ENCODE assay signal across 10 mouse cellular contexts in genomic region chr9:67012470-67012869, GRCm38 (mm10). TPM values are rescaled to one million over a fixed set of nuclear protein-coding genes. Genes with fewer than 3 reads are reported as not detected.
DNase-seq lines count a peak whose midpoint lies in the region; ATAC-seq and TF ChIP-seq lines count a peak whose summit lies in the region.
"Had no signal": no experiment of that assay in that cellular context is flagged by ENCODE, and none has a peak within 500 bp of the region (broad histone marks: within the 10 kb centered on the region; RNA-seq: fewer than 3 reads in every experiment).

No protein-coding gene starts in this region.

- no peaks in the 10 kb centered on the region for H3K27me3 ChIP-seq in limb, embryonic 13.5 days
- H3K27me3 ChIP-seq in limb, embryonic 10.5 days (ENCODE audit: low read depth, poor library complexity, severe bottlenecking) = no peaks in the 10 kb centered on the region
- H3K27me3 ChIP-seq in myocyte (ENCODE audit: control insufficient read depth, insufficient read depth, insufficient read length) = no peaks in the 10 kb centered on the region
- H3K27me3 ChIP-seq: forebrain, embryonic 15.5 days had no signal

- H3K36me3 ChIP-seq in limb, embryonic 13.5 days = no peaks in the 10 kb centered on the region
- no peaks in the 10 kb centered on the region for H3K36me3 ChIP-seq in limb, embryonic 10.5 days
- no peaks in the 10 kb centered on the region for H3K36me3 ChIP-seq in myocyte (ENCODE audit: control insufficient read depth, insufficient read depth)
- H3K36me3 ChIP-seq: forebrain, embryonic 15.5 days; G1E had no signal

- TF ChIP-seq CTCF in embryonic fibroblast, embryonic 13.5 days (IDR thresholded peaks at IDR 0.05; ENCODE audit: borderline replicate concordance, insufficient read depth, low read length) = no peak

- no peak for DNase-seq in limb, embryonic 10.5 days (ENCODE audit: low spot score)
- DNase-seq in heart, postnatal 14 days = peak; percentile 74 to 86
- DNase-seq in retina, embryonic 14.5 days (ENCODE audit: low spot score) = no peak
- no peak for DNase-seq in adrenal gland, adult 2 months

- H3K27ac ChIP-seq in limb, embryonic 13.5 days = peak overlapping the region; percentile 63; the same call in 1 of the 2 replicates
- no peak overlapping the region for H3K27ac ChIP-seq in limb, embryonic 10.5 days
- peak overlapping the region; percentile 22; the same call in 1 of the 2 replicates for H3K27ac ChIP-seq in embryonic fibroblast, embryonic 13.5 days (ENCODE audit: insufficient read depth, low read length)
- H3K27ac ChIP-seq: forebrain, embryonic 15.5 days had no signal

- WGBS in limb, embryonic 13.5 days = 25% methylated on average over 3 of the region's 3 CpGs
- 42% methylated on average over 3 of the region's 3 CpGs for WGBS in limb, embryonic 10.5 days

- H3K9ac ChIP-seq in limb, embryonic 13.5 days = no peak overlapping the region
- H3K9ac ChIP-seq: forebrain, embryonic 15.5 days had no signal

- H3K4me2 ChIP-seq in limb, embryonic 13.5 days (replicated peaks) = no peak overlapping the region
- H3K4me2 ChIP-seq in myocyte (ENCODE audit: low read depth) = peak overlapping the region; percentile 18
- H3K4me2 ChIP-seq: forebrain, embryonic 15.5 days had no signal

- no peaks in the 10 kb centered on the region for H3K79me2 ChIP-seq in myocyte (ENCODE audit: control insufficient read depth, insufficient read depth)

- H3K4me1 ChIP-seq in limb, embryonic 13.5 days = peaks cover 42% of the 10 kb centered on the region
- peaks cover 27% of the 10 kb centered on the region for H3K4me1 ChIP-seq in limb, embryonic 10.5 days
- H3K4me1 ChIP-seq in embryonic fibroblast, embryonic 13.5 days (ENCODE audit: control insufficient read depth, insufficient read depth, low read length) = peaks cover 11% of the 10 kb centered on the region; the same call in 1 of the 2 replicates
- H3K4me1 ChIP-seq: forebrain, embryonic 15.5 days had no signal

- H3ac ChIP-seq in myocyte (ENCODE audit: control insufficient read depth, insufficient read length) = no peak overlapping the region

- ATAC-seq in limb, embryonic 13.5 days (ENCODE audit: low FRiP score, low read depth) = peak; percentile 85
- no peak for ATAC-seq in activated CD4-positive, CD25-positive, alpha-beta regulatory T cell, adult 4 months
- ATAC-seq: forebrain, embryonic 15.5 days had no signal

- no peak overlapping the region for H3K4me3 ChIP-seq in limb, embryonic 13.5 days
- H3K4me3 ChIP-seq in limb, embryonic 10.5 days = no peak overlapping the region
- no peak overlapping the region for H3K4me3 ChIP-seq in embryonic fibroblast, embryonic 13.5 days (ENCODE audit: insufficient read depth, low read length)
- H3K4me3 ChIP-seq in myocyte = no peak overlapping the region
- H3K4me3 ChIP-seq: forebrain, embryonic 15.5 days had no signal

- TF ChIP-seq POLR2A in embryonic fibroblast, embryonic 13.5 days (IDR thresholded peaks at IDR 0.05; ENCODE audit: low read depth, low read length) = no peak
- no peak for TF ChIP-seq POLR2A in myocyte (IDR thresholded peaks at IDR 0.05; ENCODE audit: insufficient read length, low read depth)

- intact Hi-C loops in heart, postnatal 14 days (cut with DNase I) = no loop called here

- H3K9me3 ChIP-seq in limb, embryonic 13.5 days = no peaks in the 10 kb centered on the region
- H3K9me3 ChIP-seq in limb, embryonic 10.5 days (replicated peaks) = no peaks in the 10 kb centered on the region
- H3K9me3 ChIP-seq: forebrain, embryonic 15.5 days; G1E had no signal

TF ChIP-seq in myocyte, 11 proteins besides CTCF, POLR2A, EP300 and RAD21:
- TF ChIP-seq USF1 (IDR thresholded peaks at IDR 0.05; ENCODE audit: low read depth) = no peak
- no peak for TF ChIP-seq E2F4 (IDR thresholded peaks at IDR 0.05; ENCODE audit: insufficient read depth)
- TF ChIP-seq MYOD1 (IDR thresholded peaks at IDR 0.05; ENCODE audit: control insufficient read depth in 1 of 3, insufficient read length in 2 of 3, low read depth in 2 of 3) = peak; percentile 43 to 75 (median 46)
- TF ChIP-seq MAX (IDR thresholded peaks at IDR 0.05; ENCODE audit: low read depth) = no peak
- TF ChIP-seq TCF3 (IDR thresholded peaks at IDR 0.05; ENCODE audit: insufficient read length, low read depth) = no peak
- no peak for TF ChIP-seq SRF (IDR thresholded peaks at IDR 0.05; ENCODE audit: control insufficient read depth, insufficient read length, low read depth)
- TF ChIP-seq MYOG (IDR thresholded peaks at IDR 0.05; ENCODE audit: control insufficient read depth in 1 of 3, insufficient read depth in 1 of 3, insufficient read length in 2 of 3, low read depth in 2 of 3) = peak in 1 of 3 experiments; percentile 45
- TF ChIP-seq TCF12 (IDR thresholded peaks at IDR 0.05; ENCODE audit: insufficient read depth, poor library complexity, severe bottlenecking) = peak; percentile 7
- no peak for TF ChIP-seq POLR2AphosphoS2 (IDR thresholded peaks at IDR 0.05; ENCODE audit: insufficient read length, low read depth)
- no peak for TF ChIP-seq REST (IDR thresholded peaks at IDR 0.05; ENCODE audit: insufficient read depth, insufficient read length)
TF ChIP-seq in myocyte: peak in this region for 3.

RNA-seq across cellular contexts. Expression of gene Tpm1, which starts 36.7 kb away (rescaled TPM):
- polyA plus RNA-seq in limb, embryonic 13.5 days (2015; fragmentation: Nextera tagmentation; extraction: Ambion mirVana) = 775 and 786 TPM in 2 replicates
- 252 and 286 TPM in 2 replicates for polyA plus RNA-seq in limb, embryonic 10.5 days (2016; fragmentation: Nextera tagmentation; extraction: Ambion mirVana)
- 2,470 and 3,105 TPM in 2 replicates for polyA plus RNA-seq in embryonic fibroblast, embryonic 13.5 days (2011; ENCODE audit: insufficient read length, low read depth, missing spikeins)
- over 10,000 TPM; 11,169 to 11,475 TPM for total RNA-seq in heart, postnatal 14 days (2021)
- 1,921 TPM for polyA plus RNA-seq in myocyte (2012; fragmentation: generic; extraction: Trizol)
- 10 to 100 TPM; 30.8 to 35.8 TPM for polyA plus RNA-seq in activated CD4-positive, CD25-positive, alpha-beta regulatory T cell, adult 4 months (2017; shearing (Covaris generic))
- 100 to 1,000 TPM; 144 to 271 TPM for total RNA-seq in adrenal gland, adult 2 months (2021)
- 30.7 and 42.3 TPM in 2 replicates for polyA plus RNA-seq in adrenal gland, adult 2 months (2012; rRNA removed)

RNA-seq across cellular contexts. Expression of gene Lactb, which starts 37.2 kb away (rescaled TPM):
- 7.5 and 7.8 TPM in 2 replicates for polyA plus RNA-seq in limb, embryonic 13.5 days (2015; fragmentation: Nextera tagmentation; extraction: Ambion mirVana)
- polyA plus RNA-seq in limb, embryonic 10.5 days (2016; fragmentation: Nextera tagmentation; extraction: Ambion mirVana) = 8.7 and 9.3 TPM in 2 replicates
- 15.4 and 21.9 TPM in 2 replicates for polyA plus RNA-seq in embryonic fibroblast, embryonic 13.5 days (2011; ENCODE audit: insufficient read length, low read depth, missing spikeins)
- 10 to 100 TPM; 22.6 to 23.8 TPM for total RNA-seq in heart, postnatal 14 days (2021)
- polyA plus RNA-seq in myocyte (2012; fragmentation: generic; extraction: Trizol) = 6.6 TPM
- polyA plus RNA-seq in activated CD4-positive, CD25-positive, alpha-beta regulatory T cell, adult 4 months (2017; shearing (Covaris generic)) = 1 to 10 TPM; 3.8 to 5.9 TPM
- total RNA-seq in adrenal gland, adult 2 months (2021) = 10 to 100 TPM; 15.7 to 19.1 TPM
- polyA plus RNA-seq in adrenal gland, adult 2 months (2012; rRNA removed) = 23.6 and 32.2 TPM in 2 replicates

Comparison
In these comparisons a context has a peak if more than half of its experiments do, and no peak if none do; other contexts are left out.
1. DNase-seq: peak in heart, postnatal 14 days (2 of 2); none in limb, embryonic 10.5 days (single experiment), retina, embryonic 14.5 days (single experiment) and adrenal gland, adult 2 months (single experiment).